Mouse (Mus musculus) thymus, adult 2 months (tissue): Measurements from ENCODE around the gene Klf13.

Experiments used
- CTCF ChIP-seq: fragments of 200-500 bp; IDR thresholded peaks from 2 replicates; pipeline ENCODE4 v1.5.1; 2012; ENCODE audit warnings: mild to moderate bottlenecking, control low read depth, low read length, moderate library complexity, borderline replicate concordance; ENCODE audit not compliant: control insufficient read depth, poor library complexity, insufficient read depth; ENCODE audit errors: extremely low read depth
- POLR2A ChIP-seq: fragments of 200-500 bp; IDR thresholded peaks from 2 replicates; pipeline ENCODE4 v1.6.1; 2012; ENCODE audit warnings: mild to moderate bottlenecking, low read length, control low read depth, moderate library complexity; ENCODE audit not compliant: control insufficient read depth, poor library complexity, insufficient read depth; ENCODE audit errors: extremely low read depth

GRCm38 (mm10) chr7:63901942-63902341, 36.8 kb downstream of the Klf13 start:
- TF ChIP-seq CTCF, result no peak
- TF ChIP-seq POLR2A, result no peak
